Mouse (Mus musculus) R1 (cell line): Measurements from ENCODE around the gene Pimreg.

ENCODE experiments used
- DNase-seq: peaks from one replicate; pipeline ENCODE4 v3.0.0-alpha.2; 2018; ENCODE audit warnings: low read depth, low spot score

Pimreg gene

DNA sequence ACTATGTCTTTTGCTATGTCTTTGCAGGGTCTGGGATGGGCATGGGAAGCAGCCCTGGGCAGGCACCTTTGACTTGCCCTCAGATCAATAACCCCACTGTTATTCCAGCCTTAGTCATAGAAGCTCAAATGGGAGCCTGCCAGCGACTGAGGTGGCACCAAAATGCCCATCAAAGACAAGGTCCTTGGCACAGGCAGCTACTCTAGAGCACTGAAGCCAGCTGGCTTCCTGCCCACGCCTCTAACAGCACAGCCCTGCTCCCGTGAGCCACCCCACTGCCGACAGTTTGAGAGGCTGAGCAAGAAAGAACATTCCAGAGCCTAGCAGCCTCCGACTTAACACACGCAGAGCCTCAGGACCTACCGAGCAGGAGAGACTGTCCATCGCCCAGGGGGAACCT lies 23.3 kb downstream of the Pimreg start:
- DNase-seq = no peak

DNA sequence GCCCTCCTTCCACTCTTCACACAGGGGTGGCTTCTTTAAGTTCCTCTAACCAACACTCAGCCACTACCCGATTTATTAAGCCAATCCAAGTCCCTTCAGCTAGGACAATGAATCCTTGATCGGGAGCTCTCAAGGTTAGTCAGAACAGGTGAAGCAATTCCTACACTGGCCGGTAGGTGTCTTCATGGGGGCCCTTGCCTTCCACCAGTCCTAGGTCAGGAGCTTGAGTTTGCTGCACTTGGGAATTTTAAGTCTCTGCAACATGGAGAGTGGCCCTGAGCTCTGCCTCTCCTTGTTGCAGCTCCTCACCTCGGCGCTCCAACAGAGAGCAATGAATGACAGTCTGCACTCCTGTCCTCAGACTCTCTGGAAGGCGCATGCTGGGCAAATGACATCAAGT lies 24.5 kb downstream of the Pimreg start:
- peak; percentile 77 for DNase-seq

DNA sequence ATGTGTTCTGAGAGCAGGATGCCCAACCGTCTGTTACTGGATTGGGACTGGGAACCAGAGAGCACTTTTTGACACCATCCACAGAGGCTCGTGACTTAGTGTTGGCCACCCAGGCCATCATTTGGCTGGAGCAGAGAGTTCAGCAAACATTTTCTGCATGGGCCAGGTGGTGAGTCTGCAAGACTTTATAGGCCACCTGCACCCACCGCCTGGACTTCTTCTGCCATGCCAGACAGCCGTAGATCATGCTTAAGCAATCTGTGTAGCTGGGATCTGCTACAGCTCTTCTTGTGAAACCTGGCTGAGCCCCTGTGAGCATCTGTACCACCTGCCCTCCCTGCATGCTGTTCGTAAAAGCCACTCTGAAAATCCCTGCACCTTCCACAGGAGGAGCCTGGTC lies 25.5 kb downstream of the Pimreg start:
- DNase-seq = no peak

DNA sequence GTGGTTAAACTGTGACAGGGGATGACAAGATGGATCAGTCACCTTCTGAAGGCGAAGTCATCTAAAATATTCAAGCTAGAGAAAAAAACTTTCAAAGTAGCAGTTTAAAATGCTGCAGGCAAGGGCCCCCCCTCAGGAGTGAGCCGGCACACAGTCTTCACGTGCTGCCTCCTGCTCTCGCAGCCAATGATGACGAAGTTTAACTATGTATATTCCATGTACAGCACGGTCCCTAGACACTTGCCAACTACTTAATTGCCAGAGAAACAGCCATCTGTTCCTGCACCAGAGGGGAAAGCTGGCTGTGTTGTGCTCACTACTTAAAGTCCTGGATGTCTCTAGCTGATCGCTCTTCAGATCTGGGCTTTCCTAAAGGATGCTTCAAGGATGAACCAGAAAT lies 26.2 kb downstream of the Pimreg start:
- DNase-seq = no peak

DNA sequence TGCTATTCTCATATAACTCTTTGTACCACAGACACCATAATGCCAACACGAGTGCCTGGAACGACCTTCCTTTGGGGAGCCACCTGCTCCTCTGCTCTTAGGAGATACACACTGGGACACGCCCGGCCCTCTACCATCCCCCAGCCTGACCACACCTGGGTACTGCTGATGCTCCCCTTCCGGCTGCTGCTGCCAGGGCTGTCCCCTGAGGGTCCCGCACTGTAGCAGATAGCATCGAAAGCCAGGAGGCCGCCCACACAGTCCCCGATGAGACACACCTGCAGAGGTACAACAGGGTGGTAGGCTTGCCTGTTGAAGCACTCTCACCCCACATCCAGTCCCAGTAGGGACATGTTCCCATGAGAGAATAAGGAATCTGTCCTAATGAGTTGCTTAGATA lies 28.9 kb downstream of the Pimreg start:
- no peak for DNase-seq

DNA sequence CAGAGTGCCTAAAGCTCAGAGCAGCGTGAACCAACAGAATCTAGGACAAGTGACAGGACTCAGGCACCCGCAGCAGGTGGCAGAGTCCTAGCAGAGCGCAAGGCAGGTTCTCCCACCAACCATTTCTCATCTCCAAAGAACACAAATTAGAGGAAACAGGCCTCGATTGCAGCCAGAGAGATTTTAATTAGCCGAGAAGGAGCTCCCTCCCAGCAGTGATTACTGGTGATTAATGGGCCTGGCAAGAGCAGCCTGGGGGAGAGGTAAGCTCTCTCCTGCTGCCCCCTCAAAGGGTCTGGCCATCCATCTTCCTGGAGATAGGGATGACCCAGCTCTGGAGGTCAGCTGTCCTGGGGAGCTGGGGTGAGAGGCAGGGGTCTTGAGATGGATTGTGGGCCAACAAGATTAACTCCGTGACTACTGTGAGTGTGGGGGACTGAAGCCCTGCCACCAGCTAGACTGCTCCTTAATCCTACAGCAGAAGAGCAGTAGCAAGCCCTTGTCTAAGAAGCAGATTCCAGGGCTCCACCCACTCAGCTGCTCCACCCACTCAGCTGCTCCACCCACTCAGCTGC lies 30.6 kb downstream of the Pimreg start:
- no peak for DNase-seq

DNA sequence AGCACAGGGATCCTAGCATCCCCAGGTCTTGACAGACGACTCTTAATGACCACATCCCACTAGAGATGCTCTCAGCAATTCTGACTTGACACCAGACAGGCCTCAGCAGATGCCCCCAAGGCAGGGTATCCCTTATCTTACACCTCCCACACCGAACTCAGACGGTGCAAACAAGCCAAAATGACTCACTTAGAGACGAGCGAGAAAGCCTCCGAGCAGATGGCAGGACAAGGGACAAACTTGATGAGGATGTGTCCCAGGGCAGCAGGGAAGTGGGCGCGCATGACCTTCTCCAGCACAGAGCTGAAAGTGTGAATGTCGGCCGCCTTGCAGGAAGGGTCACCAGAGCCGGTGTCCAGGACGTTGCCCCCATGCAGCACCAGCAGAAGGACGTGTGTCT lies 32.4 kb downstream of the Pimreg start:
- DNase-seq = no peak

DNA sequence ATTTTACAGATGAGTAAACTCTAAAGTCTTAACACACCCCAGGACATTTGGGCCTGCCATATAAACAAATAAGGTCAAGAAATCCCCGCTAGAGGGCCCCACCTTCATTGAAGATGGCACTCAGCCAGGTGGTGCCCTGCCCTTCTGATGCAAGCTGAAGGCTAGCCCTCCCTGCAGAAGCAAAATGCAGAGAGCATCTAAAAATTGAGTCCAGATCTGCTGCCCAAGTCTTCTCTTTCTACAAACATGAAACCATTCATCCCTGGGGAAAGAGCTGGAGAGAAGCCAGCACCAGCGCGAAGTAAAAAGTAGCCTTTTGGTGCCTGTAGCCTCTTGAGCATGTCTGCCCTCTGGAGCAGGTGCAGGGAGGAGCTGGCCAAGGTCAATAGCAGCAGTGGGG lies 36.2 kb downstream of the Pimreg start:
- peak; percentile 25 for DNase-seq

DNA sequence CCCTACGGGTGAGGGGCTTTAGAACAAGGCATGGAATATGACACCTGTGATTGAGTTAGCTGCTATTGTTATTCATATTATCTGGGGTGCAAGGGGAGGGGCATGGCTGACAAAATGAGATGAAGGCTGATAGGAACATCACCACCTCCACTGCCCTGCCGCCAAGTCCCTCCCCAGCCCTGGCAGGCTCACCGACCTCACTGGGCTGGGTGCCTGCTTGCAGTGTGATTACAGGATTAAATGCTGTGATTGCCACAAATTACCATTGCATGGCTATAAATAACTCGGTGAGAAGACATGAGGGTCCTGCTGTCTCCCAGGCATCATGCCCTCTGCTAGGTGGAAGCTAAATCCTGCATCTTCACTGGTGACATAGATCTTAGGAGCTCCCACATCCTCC lies 36.8 kb downstream of the Pimreg start:
- no peak for DNase-seq

DNA sequence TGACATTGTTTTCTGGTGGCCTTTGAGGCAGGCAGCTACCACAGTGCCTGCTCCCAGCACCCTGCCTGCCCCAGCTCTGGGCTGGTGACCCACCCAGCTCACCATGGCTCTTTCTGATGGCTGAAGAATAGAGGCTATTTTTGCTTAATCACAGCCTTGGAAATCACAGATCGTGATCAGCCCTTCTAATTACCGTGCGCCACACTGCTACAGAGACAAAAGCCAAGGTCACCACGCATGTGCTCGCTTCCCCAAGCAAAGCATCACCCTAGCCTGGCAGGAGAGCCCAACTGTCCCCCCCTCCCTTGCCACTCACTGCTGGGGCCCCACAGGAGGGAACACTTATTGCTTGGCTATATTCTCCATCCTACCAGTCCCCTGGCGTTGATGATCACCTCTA lies 38.6 kb downstream of the Pimreg start:
- no peak for DNase-seq

DNA sequence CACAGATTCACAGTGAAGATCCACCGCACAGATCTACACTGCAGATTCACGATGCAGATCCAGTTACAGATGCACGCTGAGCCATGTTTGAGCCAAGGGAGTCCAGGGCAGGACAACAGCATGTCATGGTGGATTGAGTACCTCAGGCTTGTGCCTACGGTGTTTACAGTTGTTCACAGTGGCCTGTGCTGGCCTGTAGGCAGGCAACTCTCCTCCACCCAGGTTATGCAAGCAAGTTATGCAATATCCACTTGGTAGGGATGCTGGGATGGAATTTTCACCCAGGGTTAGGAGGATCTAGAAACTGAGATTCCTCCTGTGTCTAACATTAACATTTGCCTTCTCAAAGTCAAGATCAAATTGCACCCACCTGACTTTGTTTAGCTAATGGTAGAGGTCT lies 40.8 kb downstream of the Pimreg start:
- DNase-seq = no peak

DNA sequence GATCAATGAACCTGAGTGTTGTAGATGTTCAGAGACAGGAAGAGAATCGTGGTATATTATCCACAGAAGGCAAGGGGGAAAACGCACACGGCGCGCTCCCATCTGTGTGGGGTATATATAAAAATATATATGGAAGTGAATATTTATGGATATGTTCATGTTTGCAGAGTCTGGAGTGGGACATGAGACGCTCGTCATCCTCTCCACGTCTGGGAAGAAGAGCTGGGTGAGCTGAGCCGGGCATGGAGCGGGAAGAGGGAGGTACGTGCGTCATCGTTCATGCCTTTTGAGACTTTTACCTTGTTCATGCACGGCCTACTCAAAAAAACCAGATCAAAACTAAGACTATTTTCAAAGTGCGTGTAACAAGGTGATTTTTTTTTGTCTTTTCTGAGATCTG lies 42.5 kb downstream of the Pimreg start:
- no peak for DNase-seq

DNA sequence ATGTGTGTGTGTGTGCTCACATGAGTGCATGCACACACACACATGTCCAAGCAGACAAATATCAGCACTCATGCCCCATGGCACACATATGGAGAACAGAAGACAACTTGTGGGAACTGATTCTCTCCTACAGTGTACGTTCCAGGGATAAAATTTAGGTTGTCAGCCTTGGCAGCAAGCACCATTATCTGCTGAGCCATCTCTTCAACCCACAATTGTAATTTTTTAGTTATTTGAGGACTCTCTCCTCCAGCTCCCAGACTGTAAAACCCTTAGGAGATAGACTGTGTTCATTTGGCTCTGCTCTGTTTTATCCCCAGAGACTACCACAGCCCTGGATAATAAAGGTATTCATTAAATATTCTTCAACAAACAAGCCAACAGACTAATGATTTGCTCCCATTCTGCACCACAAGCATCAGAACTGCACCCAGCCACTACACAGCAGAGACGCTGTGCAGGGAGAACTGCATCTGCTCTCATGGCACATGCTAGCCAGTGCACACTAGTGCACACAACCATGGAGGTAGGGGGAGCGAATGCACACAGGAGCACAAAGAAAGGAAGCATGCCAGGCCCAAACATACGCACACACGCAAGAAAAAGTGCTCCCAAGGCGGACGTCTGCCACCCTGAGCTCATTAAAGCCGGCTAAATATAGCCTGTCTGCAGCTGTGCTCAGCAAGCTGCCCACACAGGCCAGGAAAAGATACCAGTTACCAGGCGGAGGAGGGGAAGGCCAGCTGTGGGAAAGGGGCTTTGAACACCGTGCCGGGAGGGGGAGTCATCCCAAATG lies 44.6 kb downstream of the Pimreg start:
- DNase-seq = no peak

DNA sequence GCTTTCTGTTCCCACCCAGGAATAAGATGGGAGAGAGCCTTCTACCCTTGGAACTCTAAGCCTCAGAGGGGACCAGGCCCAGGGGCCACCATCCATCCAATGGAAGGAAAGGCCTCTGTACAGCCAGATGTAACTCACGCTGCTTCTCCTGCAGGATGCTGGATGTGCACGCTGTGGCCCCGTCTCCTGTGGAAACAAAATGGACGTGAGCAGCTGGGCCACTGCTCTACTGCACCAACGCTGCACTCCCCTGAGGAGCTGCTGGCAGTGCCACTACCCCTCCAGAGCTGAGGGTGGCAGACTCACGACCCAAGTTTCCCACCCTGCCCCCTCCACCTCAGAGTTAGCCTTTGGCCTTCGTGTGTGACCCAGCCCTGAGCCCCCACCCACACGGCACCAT lies 50.6 kb downstream of the Pimreg start:
- no peak for DNase-seq

DNA sequence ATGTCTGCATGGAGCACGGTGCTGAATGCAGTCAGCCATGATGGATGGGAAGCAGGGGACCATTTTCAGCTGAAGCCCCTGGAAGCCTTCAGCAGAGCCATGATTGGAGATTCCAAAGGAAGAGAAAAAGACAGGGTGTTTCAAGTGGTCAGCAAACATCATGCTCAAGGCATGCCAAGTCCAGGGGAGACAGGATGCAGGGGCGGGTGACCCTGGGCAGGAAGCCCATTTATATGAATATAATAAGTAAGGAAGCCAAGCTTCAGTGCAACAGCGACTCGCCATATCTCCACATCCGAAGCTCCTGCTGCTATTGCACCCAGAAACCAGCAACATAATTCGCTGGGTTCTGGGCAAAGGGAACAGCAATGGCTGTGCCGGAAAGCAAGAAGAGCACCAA lies 52.6 kb downstream of the Pimreg start:
- DNase-seq = no peak

DNA sequence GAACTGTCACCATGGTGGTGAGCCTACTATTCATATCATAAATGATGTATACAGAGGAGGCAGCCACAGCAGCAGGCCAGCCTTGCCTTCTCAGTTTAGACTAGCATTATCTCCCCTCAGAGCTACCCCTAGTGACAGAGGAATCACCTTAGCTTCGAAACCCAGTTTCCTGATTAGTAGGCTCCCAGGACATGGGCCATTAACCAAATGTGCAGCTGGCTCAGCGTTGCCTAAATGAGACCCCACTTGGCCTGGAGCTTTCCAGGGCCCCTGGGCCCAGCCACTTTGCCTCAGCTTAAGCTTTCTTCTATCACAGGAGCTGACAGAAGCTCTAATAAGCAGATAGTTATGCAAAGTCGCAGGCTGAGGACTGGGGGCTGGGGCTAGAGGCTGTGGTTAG lies 54.2 kb downstream of the Pimreg start:
- no peak for DNase-seq
